Mouse (Mus musculus): ENCODE measurements at regions not wholly inside any gene's neighbourhood (a gene's known extent, or its start where the extent isn't known, plus 50 kb on each side); places are given as distances from the start of the nearest gene placed in this dataset.

DNA sequence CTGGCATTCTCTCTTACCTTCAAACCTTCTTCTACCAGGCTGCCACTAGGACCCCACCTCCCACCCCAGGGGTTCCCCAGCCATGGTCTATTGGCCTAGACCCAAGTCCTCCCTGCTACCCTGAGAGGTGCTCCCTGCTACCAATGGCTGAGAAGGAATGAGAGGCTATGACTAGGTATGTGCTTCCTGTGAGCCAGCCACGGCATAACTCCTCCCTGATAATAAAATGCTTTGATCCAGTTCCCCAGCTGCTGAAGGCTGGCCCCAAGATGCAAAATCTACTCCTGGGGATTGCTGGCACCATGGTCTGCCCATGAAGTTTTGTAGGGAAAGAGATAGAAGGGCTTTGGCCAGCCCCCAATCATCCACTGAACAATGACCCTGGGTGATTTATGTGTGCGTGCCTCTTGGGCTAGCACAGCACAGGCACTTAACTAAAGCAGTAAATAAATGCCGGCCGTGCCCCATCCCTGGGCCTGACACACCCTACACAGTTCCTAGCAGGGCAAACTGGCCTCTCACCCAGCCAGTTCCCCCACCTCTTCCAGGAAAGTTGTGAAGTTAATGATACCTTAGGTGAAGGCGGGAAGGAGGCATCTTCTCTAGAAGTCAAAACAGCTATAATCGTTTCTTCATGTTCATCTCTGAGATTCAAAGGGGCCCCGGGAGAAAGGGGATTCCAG is 145.8 kb downstream of the 2410131K14Rik start:
- TF ChIP-seq USF1 (IDR thresholded peaks at IDR 0.05; ENCODE audit: low read depth) = no peak
- TF ChIP-seq CTCF (IDR thresholded peaks at IDR 0.05; ENCODE audit: control insufficient read depth, insufficient read depth, insufficient read length) = no peak
- TF ChIP-seq FOSL1 (IDR thresholded peaks at IDR 0.05; ENCODE audit: insufficient read depth, low read length, poor library complexity, severe bottlenecking) = no peak
- TF ChIP-seq MYOG (IDR thresholded peaks at IDR 0.05; ENCODE audit: control insufficient read depth, extremely low read depth, insufficient read length) = no peak

All from C2C12 (cell line).